Mouse (Mus musculus) spleen, embryonic (tissue): ENCODE results near the gene Nptx1.

Experiments
- CTCF ChIA-PET: fragments of 350-600 bp; sonication (Branson Sonifier 250); formaldehyde crosslinking; loops from one replicate; lab custom pipeline; 2022; lab: Charles Lee

The Nptx1 gene

GRCm38 (mm10) chr11:119551468-119551867 lies 3.9 kb upstream of the Nptx1 start:
- CTCF ChIA-PET: interaction anchor here (0.6 kb wide), 1 partner anchor 72 kb away, joined by 6 read pairs; no protein-coding TSS in a partner anchor

- CTCF ChIA-PET: no interaction called here
Observed at GRCm38 (mm10) chr11:119550546-119551335, 3.2 kb upstream of the Nptx1 start.

DNA sequence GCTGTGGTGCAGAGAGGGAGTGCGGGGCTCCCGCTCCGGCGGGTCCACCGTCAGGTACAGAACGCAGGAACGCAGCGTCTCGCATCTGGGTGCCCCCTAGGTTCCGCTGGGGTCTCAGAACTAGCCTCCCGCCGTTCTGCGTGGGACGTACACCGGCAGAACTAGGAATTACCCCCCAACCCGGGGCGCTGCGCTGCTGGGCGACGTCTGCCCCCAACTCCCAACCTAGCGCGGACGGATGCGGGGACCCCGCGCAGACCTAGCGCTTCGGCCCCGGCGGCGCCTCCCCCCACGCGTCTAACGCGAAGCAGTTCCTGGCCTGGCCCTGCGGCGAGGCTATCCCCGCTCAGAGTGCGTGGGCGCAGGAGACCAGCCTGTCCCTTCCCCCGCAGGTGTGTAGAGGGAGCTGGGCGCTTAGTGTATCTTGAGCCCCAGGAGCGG lies 1.8 kb upstream of the Nptx1 start:
- CTCF ChIA-PET: no interaction called here

GRCm38 (mm10) chr11:119548741-119549370 lies 1.3 kb upstream of the Nptx1 start:
- CTCF ChIA-PET: no interaction called here

DNA sequence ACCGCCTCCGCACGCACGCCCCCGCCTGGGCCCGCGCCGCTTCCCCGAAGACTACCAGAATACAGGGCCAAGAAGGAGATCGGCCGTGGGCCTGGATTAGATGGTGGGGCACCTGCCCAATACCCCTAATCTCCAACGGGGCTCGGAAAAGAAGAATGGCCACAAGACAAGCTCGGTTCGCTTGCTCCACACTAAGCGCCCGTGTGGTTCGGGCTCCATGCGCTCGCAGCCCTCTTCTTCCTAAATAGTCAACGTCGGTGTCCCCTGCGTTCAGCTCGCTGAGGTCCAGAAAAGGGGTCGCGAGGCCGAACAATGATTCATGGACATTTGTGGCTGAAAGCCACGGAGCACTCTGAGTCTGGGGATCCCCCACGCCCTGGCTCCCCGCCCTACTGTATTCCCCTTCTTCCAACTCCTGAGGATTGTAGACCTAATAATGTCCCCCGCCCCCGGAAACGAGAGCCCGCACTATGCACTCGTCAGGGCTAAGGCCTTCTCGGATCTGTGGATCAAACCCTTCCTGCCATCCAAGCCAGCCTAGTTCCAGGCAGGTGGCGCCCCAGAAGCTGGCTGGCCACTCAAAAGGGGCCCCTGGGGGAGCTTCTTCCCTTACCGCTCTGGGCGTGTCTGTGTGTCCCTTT lies 518 bp upstream of the Nptx1 start:
- CTCF ChIA-PET: no interaction called here

DNA sequence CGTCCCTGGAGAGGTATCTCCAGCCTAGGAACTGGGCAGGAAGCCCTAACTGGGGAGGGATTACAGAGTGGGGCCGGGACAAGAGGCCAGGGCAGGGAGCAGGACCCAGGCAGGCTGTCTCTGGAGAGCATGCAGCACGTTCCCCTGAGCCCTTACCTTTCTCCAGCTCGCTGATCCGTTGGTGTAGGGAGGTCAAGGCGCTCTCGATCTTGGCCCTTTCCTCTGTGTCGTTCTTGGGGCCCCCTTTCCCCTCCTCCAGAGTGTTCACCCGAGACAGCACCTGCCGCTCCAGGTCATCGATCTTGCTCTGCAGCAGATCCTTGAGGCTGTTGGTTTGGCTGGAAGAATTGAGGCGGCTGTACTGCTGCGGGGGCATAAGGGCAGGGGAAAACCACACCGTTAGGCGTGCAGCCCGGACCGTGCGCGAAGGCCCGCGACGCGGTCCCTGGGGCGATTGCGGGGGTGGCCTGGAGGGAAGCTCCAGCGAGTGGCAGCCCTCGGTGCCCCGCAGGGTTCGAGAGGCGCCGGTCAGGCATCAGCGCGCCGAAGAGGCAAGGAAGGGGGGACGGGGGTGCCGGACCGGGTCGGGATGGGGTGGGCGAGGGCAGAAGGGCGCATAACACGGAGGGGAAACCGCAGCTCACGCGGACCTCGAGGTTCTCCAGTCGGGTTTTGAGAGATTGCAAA lies 914 bp downstream of the Nptx1 start:
- CTCF ChIA-PET: interaction anchor here (0.6 to 0.7 kb wide), 2 partner anchors 14 to 163 kb away, joined by 3 read pairs; no protein-coding TSS in a partner anchor

DNA sequence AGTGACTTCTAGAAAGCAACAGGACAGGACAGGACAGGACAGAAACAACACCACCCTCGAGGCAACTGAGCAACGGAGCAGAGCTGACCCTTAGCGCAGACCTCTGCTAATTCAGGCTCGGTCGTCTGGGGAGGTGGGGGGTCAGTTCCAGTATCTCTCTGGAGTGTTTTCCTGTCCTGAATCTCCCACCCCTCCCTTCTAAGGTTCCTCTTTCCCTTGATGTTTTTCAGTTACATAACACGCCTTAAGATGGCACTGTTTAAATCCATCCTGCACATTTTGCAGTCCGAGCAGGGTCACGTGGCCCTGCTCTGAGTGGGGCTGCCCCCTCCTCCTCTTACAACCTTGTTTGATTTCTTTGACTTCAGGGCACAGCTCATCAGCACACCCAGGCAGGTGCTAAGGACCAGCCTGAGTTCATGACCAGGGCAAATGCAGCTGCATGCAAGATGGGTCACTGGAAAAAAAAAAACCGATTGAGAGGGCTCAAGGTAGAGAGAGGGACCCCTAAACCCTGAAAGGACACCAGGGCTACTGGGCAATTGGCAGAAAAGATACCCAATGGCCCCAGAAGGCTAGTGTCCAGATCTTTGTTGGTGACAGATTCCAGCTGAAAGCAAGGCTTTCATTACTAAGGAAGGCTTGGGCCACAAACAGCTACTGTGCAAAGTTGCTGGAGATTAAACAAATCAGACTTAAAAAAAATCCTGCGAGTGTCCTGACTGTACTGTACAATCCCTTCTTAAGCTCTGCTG lies 1.6 kb downstream of the Nptx1 start:
- CTCF ChIA-PET: interaction anchor here (0.6 to 0.7 kb wide), 2 partner anchors 15 to 164 kb away, joined by 3 read pairs; no protein-coding TSS in a partner anchor

DNA sequence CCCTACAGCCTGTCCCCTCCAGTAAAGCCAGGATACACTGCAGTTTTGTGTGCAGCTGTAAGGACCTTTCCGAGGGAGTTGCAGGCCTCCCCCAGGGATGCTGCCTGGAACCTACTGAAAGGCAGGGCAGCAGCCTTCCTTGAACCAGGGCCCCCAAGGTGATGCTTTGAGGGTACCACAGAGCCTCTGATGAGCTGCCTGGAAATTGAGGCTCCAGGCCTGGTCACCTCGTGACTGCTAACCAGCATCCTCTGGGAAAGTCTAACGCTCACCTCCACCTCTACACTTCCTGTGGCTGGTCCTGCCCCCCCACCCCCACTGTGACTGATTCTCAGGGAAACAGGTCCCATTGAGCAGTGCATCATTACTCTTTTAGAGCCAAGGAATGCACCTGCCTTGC lies 2.3 kb downstream of the Nptx1 start:
- CTCF ChIA-PET: interaction anchor here (0.6 kb wide), 1 partner anchor 323 kb away, joined by 3 read pairs; no protein-coding TSS in a partner anchor

DNA sequence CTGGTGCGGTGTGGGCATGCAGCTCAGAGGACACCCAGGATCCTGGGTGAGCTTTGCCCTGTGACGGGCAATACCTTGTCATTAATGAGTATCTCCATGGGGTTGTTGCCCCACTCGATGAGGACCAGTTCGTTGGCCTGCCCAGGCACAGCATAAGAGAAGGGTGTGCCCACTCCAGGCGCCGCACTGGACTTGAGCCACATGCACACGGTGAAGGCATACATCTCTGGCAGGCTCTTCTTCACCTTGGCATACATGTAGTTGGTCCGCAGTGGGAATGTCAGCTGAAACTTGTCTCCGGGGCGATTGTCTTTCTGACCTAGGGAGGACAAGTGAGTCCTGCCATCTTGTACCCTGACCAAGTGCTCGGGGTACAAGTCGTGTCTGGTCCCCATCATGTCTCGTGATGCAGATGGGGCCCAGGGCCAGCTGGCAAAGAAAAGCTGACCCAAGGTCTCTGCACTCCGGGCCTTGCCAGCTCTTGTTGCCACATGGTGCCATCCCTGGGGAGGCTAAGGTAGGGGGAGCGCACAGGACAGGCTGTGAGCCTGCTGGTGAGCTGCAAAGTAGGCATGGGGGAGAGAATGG lies 2.9 kb downstream of the Nptx1 start:
- CTCF ChIA-PET: interaction anchor here (0.6 kb wide), 1 partner anchor 323 kb away, joined by 3 read pairs; no protein-coding TSS in a partner anchor

DNA sequence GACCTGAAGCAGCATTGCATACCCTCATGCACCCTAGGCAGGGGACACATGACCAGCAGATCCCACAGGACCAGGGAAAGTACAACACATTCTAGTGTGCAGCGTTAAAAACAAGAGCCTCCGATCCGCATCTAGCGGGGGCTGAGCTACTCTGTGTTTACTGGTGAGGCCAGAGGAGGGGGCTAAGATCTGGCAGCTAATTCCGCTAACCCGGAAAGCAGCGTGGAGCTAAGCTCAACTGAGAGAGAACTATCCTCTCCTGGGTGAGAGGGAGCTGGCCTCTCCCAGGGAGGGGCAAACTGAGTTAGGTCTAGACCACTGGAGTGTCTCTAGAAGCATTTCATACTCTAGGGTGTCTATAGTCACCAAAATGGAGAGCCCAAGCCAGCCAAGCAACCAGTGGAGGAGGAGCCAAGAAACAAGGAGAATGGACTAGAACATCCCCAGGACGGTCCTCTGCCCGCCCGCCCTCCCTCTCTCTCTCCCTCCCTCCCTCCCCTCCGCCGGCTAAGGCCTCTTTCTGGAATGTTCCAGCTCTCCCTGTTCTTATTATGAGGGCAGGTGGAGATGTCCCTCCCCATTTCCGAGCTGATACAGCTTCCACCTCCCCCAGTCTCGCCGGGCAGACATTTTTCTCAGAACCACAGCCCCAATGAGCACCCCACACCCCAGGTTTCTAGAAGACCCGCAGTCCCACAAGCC lies 3.6 kb downstream of the Nptx1 start:
- CTCF ChIA-PET: no interaction called here

GRCm38 (mm10) chr11:119542886-119543285 lies 4.7 kb downstream of the Nptx1 start:
- CTCF ChIA-PET: no interaction called here

DNA sequence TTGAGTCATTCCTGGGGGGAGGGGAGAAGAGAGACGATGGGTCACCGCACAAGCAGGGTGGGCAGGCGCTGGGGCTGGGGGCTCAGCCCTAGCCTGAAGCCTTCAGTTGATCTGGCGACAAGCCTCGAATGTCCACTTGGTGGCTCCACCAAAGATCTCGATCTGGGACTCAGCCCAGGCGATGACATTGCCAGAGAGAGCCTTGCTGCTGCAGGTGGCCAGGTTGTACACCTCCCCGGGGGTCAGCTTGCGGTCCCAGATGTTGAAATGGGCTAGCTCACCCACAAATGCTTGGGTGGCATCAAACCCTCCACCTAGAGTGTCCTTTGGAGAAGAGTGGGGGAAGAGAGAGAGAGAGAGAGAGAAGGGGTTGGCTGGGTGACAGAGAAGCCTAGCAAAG lies 5.2 kb downstream of the Nptx1 start:
- CTCF ChIA-PET: no interaction called here

- CTCF ChIA-PET: no interaction called here
Observed at GRCm38 (mm10) chr11:119541082-119541481, 6.5 kb downstream of the Nptx1 start.

DNA sequence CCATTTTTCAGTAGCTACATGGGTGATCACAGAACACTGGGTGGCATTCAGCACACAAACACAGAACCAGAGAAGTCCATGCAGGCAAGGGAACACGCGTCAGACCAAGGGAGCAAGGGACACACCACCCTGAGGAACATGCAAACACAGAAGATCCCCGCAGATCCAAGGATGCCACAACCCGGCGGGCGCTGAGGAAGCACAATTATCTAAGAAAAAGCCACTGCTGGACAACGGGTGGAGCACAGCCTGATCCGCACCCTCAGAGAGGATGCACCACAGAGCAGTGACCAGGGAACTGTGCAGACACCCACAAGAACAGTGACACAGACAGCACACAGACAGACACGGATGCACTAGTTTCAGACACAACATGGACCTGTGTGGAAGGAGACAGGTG lies 7.0 kb downstream of the Nptx1 start:
- CTCF ChIA-PET: no interaction called here

DNA sequence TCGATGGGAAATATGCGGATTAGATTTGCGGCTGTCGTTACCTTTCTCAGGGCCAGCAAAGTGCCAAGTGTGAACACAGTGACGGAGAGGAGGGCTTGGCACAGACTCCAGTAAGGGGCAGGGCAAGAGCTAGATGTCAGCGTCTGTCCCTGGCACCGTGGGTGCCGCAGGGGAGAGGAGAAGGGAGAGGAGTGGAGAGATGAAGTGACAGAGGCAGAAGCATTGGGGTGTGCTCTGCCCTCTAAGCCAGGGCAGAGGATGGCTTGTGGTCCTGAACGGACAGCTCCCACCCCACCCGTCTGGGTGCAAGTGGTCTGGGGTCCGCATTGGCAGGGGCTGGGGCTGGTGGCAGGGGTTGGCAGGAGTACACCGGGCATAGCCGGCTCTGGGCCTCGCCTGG lies 7.6 kb downstream of the Nptx1 start:
- CTCF ChIA-PET: no interaction called here

DNA sequence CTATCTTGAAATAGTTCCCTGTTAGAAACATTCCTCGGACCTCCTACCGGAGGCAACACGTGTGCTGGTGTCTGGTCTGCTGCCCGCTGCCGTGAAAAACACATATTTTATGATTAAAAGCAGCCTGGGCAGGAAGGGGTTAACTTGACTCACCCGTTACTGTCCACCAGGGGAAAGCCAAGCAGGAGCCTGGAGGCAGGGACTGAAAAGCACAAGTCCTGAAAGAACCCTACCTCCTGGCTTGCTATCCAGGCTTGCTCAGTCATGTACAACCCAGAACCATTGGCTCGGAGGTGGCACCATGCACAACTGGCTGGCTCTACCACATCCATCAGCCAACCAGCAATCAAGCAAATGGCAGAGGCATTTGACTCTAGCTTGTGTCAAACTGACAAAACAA lies 13.8 kb downstream of the Nptx1 start:
- CTCF ChIA-PET: no interaction called here

DNA sequence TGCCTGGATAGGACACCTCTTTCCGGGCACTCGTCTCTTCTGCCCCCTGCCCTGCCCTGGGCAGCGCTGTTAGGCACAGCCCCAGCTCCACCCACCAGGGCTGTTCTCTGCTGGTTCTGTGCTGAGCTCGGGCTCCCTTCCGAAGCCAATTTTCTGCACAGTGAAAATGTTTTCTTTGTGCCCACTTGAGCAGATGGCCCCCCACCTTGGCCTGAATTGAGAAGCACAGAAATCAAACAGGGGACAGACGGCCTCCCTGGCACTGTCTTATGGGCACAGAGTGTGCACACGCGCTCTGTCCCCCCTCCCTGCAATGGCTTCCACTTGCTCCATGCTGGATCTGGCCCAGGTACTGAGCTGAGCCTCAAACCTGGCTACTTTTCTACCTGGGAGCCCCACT lies 15.1 kb downstream of the Nptx1 start:
- CTCF ChIA-PET: no interaction called here

- CTCF ChIA-PET: no interaction called here
Observed at GRCm38 (mm10) chr11:119528930-119529329, 18.6 kb downstream of the Nptx1 start.

DNA sequence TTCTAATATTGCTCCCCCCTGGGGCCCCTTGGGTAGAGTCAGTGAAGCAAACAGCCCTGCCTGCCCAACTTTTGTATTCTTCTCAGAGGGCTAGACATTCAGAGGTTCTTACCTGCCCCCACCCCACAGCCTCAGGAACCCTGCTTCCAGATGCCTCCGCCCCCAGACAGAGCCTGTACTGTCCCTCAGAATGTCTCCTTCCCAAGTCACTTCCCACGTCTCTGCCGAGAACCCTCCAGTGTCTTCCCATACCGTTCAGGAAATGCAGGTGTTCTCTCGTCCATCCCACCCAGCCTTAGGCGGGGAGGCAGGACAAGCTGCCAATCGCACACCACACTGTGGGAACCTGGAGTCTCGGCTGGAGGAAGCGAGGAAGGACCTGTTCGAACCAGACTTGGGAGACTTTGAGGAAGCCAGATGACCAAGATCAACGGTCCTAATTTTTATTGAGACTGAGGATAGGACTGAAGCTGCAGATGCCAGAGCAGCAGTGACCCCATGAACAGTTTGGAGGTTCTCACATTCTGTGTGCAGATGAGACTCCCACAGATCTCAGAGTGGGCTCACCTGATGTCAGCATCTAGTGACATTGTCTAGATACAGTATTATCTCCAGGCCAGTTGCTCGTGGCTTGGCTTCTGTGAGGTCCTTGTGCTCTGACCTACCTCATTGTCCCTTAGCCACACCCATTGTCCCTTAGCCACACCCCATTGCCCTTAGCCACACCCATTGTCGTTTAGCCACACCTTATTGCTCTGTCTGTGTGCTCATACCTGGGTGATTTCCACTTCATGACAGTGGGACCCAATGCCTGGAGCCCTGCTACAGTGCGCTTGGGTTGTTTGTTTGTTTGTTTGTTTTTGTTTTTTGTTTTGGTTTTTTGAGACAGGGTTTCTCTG lies 21.2 kb downstream of the Nptx1 start:
- CTCF ChIA-PET: no interaction called here
